Mouse (Mus musculus): ENCODE data around the gene Cnksr1. TPM values are rescaled to one million over a fixed set of nuclear protein-coding genes. Genes with fewer than 3 reads are reported as not detected.
A peak's percentile ranks its signal among the peaks of the same experiment; 100 is the strongest.

The Cnksr1 gene
- 0.05 and 0.06 TPM in 2 replicates for polyA plus RNA-seq (2012; rRNA removed)
- polyA plus RNA-seq (2014; fragmentation: Nextera tagmentation; extraction: Ambion mirVana) = 0.35 TPM in 1 of 2 replicates, not detected in the other

DNA sequence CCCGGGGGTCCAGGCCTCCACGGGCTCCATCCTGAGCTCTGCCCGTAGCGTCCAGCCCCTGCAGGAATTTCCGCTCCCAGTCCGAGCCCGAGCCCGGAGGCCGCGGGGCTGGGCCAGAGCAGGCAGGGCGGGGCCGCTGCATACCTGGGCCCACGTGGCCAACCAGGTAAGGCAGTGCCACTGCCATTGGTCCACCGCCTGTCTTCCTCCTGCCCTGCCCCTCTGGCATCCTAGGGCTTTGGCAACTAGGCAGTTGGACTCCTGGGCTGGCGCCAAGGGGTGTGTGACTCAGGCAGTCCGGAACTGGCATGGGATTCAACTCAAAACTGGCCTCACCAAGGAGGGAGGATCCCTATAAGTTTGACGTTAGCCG lies at the start of gene Cnksr1:
TSS of gene Cnksr1 (minus strand) at position 121 of the 373 bp plus-strand sequence.
- ATAC-seq (ENCODE audit: insufficient read depth) (no peak), DNase-seq (ENCODE audit: low read depth in 3 of 3, low spot score in 3 of 3) (no peak)
- Histone ChIP-seq H3K27ac (no peak within 1 kb of the TSS), H3K27me3 (ENCODE audit: control insufficient read depth, insufficient read depth, low read length) (peaks cover 2% of the 10 kb centered on the region; the same call in 1 of the 2 replicates), H3K9me3 (ENCODE audit: control insufficient read depth, low read length) (no peaks in the 10 kb centered on the region), H3K9ac (replicated peaks) (no peak within 1 kb of the TSS), H3K36me3 (replicated peaks; ENCODE audit: control insufficient read depth, insufficient read depth, low read depth) (no peaks in the 10 kb centered on the region), H3K4me2 (ENCODE audit: low read depth) (peak within 1 kb of the TSS; percentile 17; the same call in 1 of the 2 replicates), H3K4me3 (ENCODE audit: insufficient read depth in 1 of 2, low read depth in 2 of 2, low read length in 2 of 2) (no peak within 1 kb of the TSS), H3K4me1 (replicated peaks; ENCODE audit: control insufficient read depth in 2 of 2, insufficient read depth in 2 of 2, low read length in 1 of 2) (peaks cover 0 to 3% of the 10 kb centered on the region in 2 experiments; a peak in 2 of 4 replicates)
- WGBS (ENCODE audit: insufficient replicate concordance) = 6% methylated on average over 18 of the region's 18 CpGs
- TF ChIP-seq CTCF (IDR thresholded peaks at IDR 0.05; ENCODE audit: low read depth) = no peak
- TF ChIP-seq EP300 (IDR thresholded peaks at IDR 0.05; ENCODE audit: low read depth) = no peak

GRCm38 (mm10) chr4:134287575-134288025 lies 49.4 kb upstream of the Cnksr1 start, which contains the start of gene Pdik1l:
Pdik1l (minus strand) TSS chr4:134287895.
- Histone ChIP-seq H3K9me3 (ENCODE audit: control insufficient read depth, low read length) (no peaks in the 10 kb centered on the region), H3K9ac (replicated peaks) (peak within 1 kb of the TSS; percentile 99), H3K4me3 (ENCODE audit: insufficient read depth in 1 of 2, low read depth in 2 of 2, low read length in 2 of 2) (peak within 1 kb of the TSS; percentile 87 to 97), H3K4me1 (replicated peaks; ENCODE audit: control insufficient read depth in 2 of 2, insufficient read depth in 2 of 2, low read length in 1 of 2) (peaks cover 21 to 29% of the 10 kb centered on the region in 2 experiments), H3K27ac (peak within 1 kb of the TSS; percentile 71), H3K27me3 (ENCODE audit: control insufficient read depth, insufficient read depth, low read length) (no peaks in the 10 kb centered on the region), H3K36me3 (replicated peaks; ENCODE audit: control insufficient read depth, insufficient read depth, low read depth) (peaks cover 18% of the 10 kb centered on the region), H3K4me2 (ENCODE audit: low read depth) (peak within 1 kb of the TSS; percentile 83)
- TF ChIP-seq EP300 (IDR thresholded peaks at IDR 0.05; ENCODE audit: low read depth) (no peak), CTCF (IDR thresholded peaks at IDR 0.05; ENCODE audit: low read depth) (no peak; the same call in 1 of the 2 replicates)
- DNase-seq (ENCODE audit: low read depth in 3 of 3, low spot score in 3 of 3) = peak; percentile 68 to 78 (median 71)
- ATAC-seq (ENCODE audit: insufficient read depth) = peak; percentile 75
- under 1% methylated on average over 43 of the region's 43 CpGs for WGBS (ENCODE audit: insufficient replicate concordance)

- Histone ChIP-seq H3K9me3 (ENCODE audit: control insufficient read depth, low read length) (no peaks in the 10 kb centered on the region), H3K4me2 (ENCODE audit: low read depth) (peak overlapping the region; percentile 83), H3K27me3 (ENCODE audit: control insufficient read depth, insufficient read depth, low read length) (no peaks in the 10 kb centered on the region), H3K27ac (peak overlapping the region; percentile 71), H3K4me1 (replicated peaks; ENCODE audit: control insufficient read depth in 2 of 2, insufficient read depth in 2 of 2, low read length in 1 of 2) (peaks cover 21 to 29% of the 10 kb centered on the region in 2 experiments), H3K4me3 (ENCODE audit: insufficient read depth in 1 of 2, low read depth in 2 of 2, low read length in 2 of 2) (peak overlapping the region; percentile 87 to 97), H3K9ac (replicated peaks) (peak overlapping the region; percentile 99), H3K36me3 (replicated peaks; ENCODE audit: control insufficient read depth, insufficient read depth, low read depth) (peaks cover 21% of the 10 kb centered on the region)
- DNase-seq (ENCODE audit: low read depth in 3 of 3, low spot score in 3 of 3) (peak; percentile 80 to 83 (median 81)), ATAC-seq (ENCODE audit: insufficient read depth) (peak; percentile 89)
- under 1% methylated on average over 59 of the region's 59 CpGs for WGBS (ENCODE audit: insufficient replicate concordance)
- no peak for TF ChIP-seq EP300 (IDR thresholded peaks at IDR 0.05; ENCODE audit: low read depth)
- peak; percentile 27; the same call in 1 of the 2 replicates for TF ChIP-seq CTCF (IDR thresholded peaks at IDR 0.05; ENCODE audit: low read depth)
Observed at GRCm38 (mm10) chr4:134287168-134287564, 49.0 kb upstream of the Cnksr1 start.

DNA sequence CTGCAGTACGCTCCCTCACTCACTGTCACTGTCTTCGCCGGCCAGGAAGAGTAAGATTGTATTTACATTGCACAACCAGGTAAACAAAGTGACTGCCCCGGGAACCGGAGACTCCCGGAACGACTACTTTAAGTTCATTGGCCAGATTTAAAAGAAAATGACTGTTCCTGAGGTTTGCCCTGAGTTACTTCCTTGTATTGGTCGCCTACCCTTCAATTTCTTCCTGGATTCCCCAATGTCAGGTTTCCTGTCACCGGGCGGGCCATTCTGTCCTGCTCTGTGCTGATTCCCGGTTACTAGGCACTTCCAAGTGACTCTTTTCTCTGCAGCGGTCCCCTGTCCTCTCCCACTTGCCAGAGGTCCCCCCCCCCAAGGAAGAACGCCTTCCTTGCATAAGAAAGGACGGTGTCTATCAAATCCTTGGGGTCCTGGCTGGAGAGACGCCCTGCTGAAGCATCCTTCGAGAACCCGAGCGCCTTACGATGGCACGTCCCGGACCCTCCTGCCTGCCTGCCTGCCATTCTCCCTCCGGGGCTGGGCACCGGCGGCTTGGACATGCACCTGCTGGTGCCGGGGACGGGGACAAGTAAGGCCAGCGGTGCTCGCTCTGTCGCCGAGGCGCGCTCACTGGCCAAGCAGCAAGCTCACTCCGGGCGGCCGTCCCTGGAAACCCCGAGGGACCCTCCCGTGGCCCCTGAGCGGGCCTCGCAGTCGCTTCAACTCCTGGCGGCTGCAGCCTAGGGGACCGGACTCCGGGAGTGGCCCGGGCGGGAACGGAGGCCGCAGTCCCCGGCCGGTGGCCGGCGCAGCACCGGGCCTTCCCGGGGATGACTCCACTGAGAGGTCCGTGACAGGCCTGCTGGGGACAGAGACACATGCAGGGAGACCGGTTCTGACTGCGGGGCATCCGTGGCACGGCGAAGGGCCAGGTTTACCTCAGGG lies 48.3 kb upstream of the Cnksr1 start:
- 1% methylated on average over 55 of the region's 59 CpGs for WGBS (ENCODE audit: insufficient replicate concordance)
- no peaks in the 10 kb centered on the region for H3K27me3 ChIP-seq (ENCODE audit: control insufficient read depth, insufficient read depth, low read length)
- H3K4me2 ChIP-seq (ENCODE audit: low read depth) = peak overlapping the region; percentile 83
- peak overlapping the region; percentile 99 for H3K9ac ChIP-seq (replicated peaks)
- peak; percentile 34 for ATAC-seq (ENCODE audit: insufficient read depth)
- peak overlapping the region; percentile 71 for H3K27ac ChIP-seq
- DNase-seq (ENCODE audit: low read depth in 3 of 3, low spot score in 3 of 3) = no peak
- peaks cover 21 to 29% of the 10 kb centered on the region in 2 experiments for H3K4me1 ChIP-seq (replicated peaks; ENCODE audit: control insufficient read depth in 2 of 2, insufficient read depth in 2 of 2, low read length in 1 of 2)
- H3K9me3 ChIP-seq (ENCODE audit: control insufficient read depth, low read length) = no peaks in the 10 kb centered on the region
- H3K4me3 ChIP-seq (ENCODE audit: insufficient read depth in 1 of 2, low read depth in 2 of 2, low read length in 2 of 2) = peak overlapping the region; percentile 87 to 97
- TF ChIP-seq CTCF (IDR thresholded peaks at IDR 0.05; ENCODE audit: low read depth) (no peak), EP300 (IDR thresholded peaks at IDR 0.05; ENCODE audit: low read depth) (no peak)
- peaks cover 27% of the 10 kb centered on the region for H3K36me3 ChIP-seq (replicated peaks; ENCODE audit: control insufficient read depth, insufficient read depth, low read depth)

Data from liver, embryonic 14.5 days (tissue).